ENCODE assay signal across 27 mouse cellular contexts in the genomic region with DNA sequence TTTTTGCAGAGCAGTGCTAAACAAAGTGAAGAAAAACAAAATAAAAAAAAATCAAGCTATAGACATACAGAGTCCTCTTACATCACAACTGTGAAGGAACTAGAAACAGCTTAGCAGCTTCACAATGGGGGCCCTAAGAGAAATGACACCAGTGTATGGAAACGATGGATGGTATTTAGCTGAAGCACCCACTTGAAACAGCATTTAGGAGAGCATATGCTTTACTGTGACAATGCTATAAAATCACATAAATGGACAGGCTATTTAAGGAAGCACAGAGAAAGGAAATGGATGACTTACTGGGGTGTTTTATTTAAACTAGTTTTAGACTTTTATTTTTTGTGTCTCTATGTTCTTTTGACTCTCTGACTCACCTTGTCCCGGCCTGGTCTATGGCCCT. TPM values are rescaled to one million over a fixed set of nuclear protein-coding genes. Genes with fewer than 3 reads are reported as not detected.
"Had no signal": no experiment of that assay in that cellular context is flagged by ENCODE, and none has a peak within 500 bp of the region (broad histone marks: within the 10 kb centered on the region; RNA-seq: fewer than 3 reads in every experiment).

No protein-coding gene starts in this region.

- H3K27ac ChIP-seq: heart, adult 2 months; heart, embryonic 13.5 days; heart, embryonic 15.5 days; hindbrain, embryonic 13.5 days; hindbrain, embryonic 15.5 days; hindbrain, postnatal 0 days; kidney, embryonic 15.5 days; kidney, postnatal 0 days; limb, embryonic 13.5 days; limb, embryonic 15.5 days; liver, embryonic 12.5 days; liver, embryonic 14.5 days had no signal

- H3K4me3 ChIP-seq: heart, adult 2 months; heart, embryonic 13.5 days; heart, embryonic 15.5 days; hindbrain, embryonic 13.5 days; hindbrain, embryonic 15.5 days; kidney, embryonic 15.5 days; limb, embryonic 13.5 days; limb, embryonic 15.5 days; liver, embryonic 12.5 days had no signal

- ATAC-seq: hindbrain, postnatal 0 days; intestine, embryonic 16.5 days; liver, embryonic 12.5 days had no signal

- DNase-seq: gastrocnemius, postnatal 14 days; gastrocnemius, postnatal 36 days; heart, adult 11 months; heart, adult 2 months; heart, postnatal 14 days; heart, postnatal 36 days; kidney, adult 11 months; kidney, adult 2 months; kidney, adult 9 months; kidney, postnatal 14 days; kidney, postnatal 36 days; layer of hippocampus, adult 9-11 months; layer of hippocampus, postnatal 36 days; left cerebral cortex, postnatal 4 days had no signal

RNA-seq across cellular contexts. Expression of a gene that starts 25.8 kb away (rescaled TPM):
- total RNA-seq: heart, adult 2 months; heart, postnatal 14 days; heart, postnatal 36 days; liver, adult 2 months had no signal
